Mouse (Mus musculus) testis, adult 2 months (tissue): Measurements from ENCODE around the gene Fasn. TPM values are rescaled to one million over a fixed set of nuclear protein-coding genes. Genes with fewer than 3 reads are reported as not detected.
"Not testable (repeated sequence)": the region's sequence is repeated elsewhere in the genome, so short reads cannot be mapped to it uniquely, and the experiment has no call there.

Experiments used
- H3K27ac ChIP-seq: fragments of 200-500 bp; 2 replicates; pipeline ENCODE4 v1.5.1; 2012; ENCODE audit warnings: low read depth, low read length; ENCODE audit not compliant: control insufficient read depth, insufficient read depth
- H3K27me3 ChIP-seq: fragments of 200-500 bp; 2 replicates; pipeline ENCODE4 v1.6.1; 2012; ENCODE audit warnings: mild to moderate bottlenecking, low read length, moderate library complexity; ENCODE audit not compliant: control insufficient read depth, insufficient read depth
- H3K36me3 ChIP-seq: fragments of 200-500 bp; 2 replicates; pipeline ENCODE4 v1.6.1; 2012; ENCODE audit warnings: mild to moderate bottlenecking, low read length; ENCODE audit not compliant: control insufficient read depth, insufficient read depth
- H3K4me1 ChIP-seq: fragments of 200-500 bp; 2 replicates; pipeline ENCODE4 v1.6.1; 2012; ENCODE audit warnings: low read length; ENCODE audit not compliant: control insufficient read depth, insufficient read depth
- H3K4me3 ChIP-seq: fragments of 200-500 bp; 2 replicates; pipeline ENCODE4 v1.5.1; 2012; ENCODE audit warnings: low read depth, mild to moderate bottlenecking, low read length, moderate library complexity, mixed read lengths; ENCODE audit not compliant: control insufficient read depth
- CTCF ChIP-seq: fragments of 200-500 bp; IDR thresholded peaks from 2 replicates; pipeline ENCODE4 v1.5.1; 2012; ENCODE audit warnings: low read depth, mild to moderate bottlenecking, inconsistent platforms, low read length, moderate library complexity; ENCODE audit not compliant: control insufficient read depth, insufficient read depth, insufficient replicate concordance
- POLR2A ChIP-seq: fragments of 200-500 bp; IDR thresholded peaks from 2 replicates; pipeline ENCODE4 v1.6.1; 2012; ENCODE audit warnings: low read depth, mild to moderate bottlenecking, inconsistent platforms, low read length, moderate library complexity; ENCODE audit not compliant: control insufficient read depth
- polyA plus RNA-seq: library from polyadenylated mRNA; depleted of rRNA; stranded (reverse); fragments of >200 nt; gene quantifications from 2 replicates; pipeline ENCODE4 v1.2.3, GENCODE M21; 2012

Fasn gene
- polyA plus RNA-seq, 1 experiment = 72.1 TPM

GRCm38 (mm10) chr11:120833555-120834280, 9.4 kb upstream of the Fasn start:
- no peak overlapping the region for H3K4me3 ChIP-seq
- no peaks in the 10 kb centered on the region for H3K27me3 ChIP-seq
- H3K36me3 ChIP-seq = no peaks in the 10 kb centered on the region
- H3K4me1 ChIP-seq = no peaks in the 10 kb centered on the region
- no peak for TF ChIP-seq POLR2A
- TF ChIP-seq CTCF = no peak
- no peak overlapping the region for H3K27ac ChIP-seq

- H3K27me3 ChIP-seq, H3K36me3 ChIP-seq, H3K4me1 ChIP-seq, H3K27ac ChIP-seq, H3K4me3 ChIP-seq: not testable (repeated sequence)
These were observed 8.6 kb upstream of the Fasn start for GRCm38 (mm10) chr11:120832962-120833361.

- no peaks in the 10 kb centered on the region for H3K27me3 ChIP-seq
- H3K36me3 ChIP-seq = no peaks in the 10 kb centered on the region
- no peak overlapping the region for H3K27ac ChIP-seq
- H3K4me1 ChIP-seq = no peaks in the 10 kb centered on the region
- H3K4me3 ChIP-seq = no peak overlapping the region
- no peak for TF ChIP-seq CTCF
- no peak for TF ChIP-seq POLR2A
These were observed 7.5 kb upstream of the Fasn start for GRCm38 (mm10) chr11:120831659-120832440.

- no peaks in the 10 kb centered on the region for H3K4me1 ChIP-seq
- H3K4me3 ChIP-seq = no peak overlapping the region
- H3K27me3 ChIP-seq = no peaks in the 10 kb centered on the region
- H3K36me3 ChIP-seq = no peaks in the 10 kb centered on the region
- TF ChIP-seq POLR2A = no peak
- H3K27ac ChIP-seq = no peak overlapping the region
These were observed 6.3 kb upstream of the Fasn start for GRCm38 (mm10) chr11:120830686-120831085.

- TF ChIP-seq CTCF (no peak), POLR2A (no peak)
- H3K27ac ChIP-seq = no peak overlapping the region
- peaks cover 6% of the 10 kb centered on the region; the same call in 1 of the 2 replicates for H3K4me1 ChIP-seq
- no peaks in the 10 kb centered on the region for H3K27me3 ChIP-seq
- no peaks in the 10 kb centered on the region for H3K36me3 ChIP-seq
- H3K4me3 ChIP-seq = no peak overlapping the region
These were observed 5.6 kb upstream of the Fasn start for GRCm38 (mm10) chr11:120829757-120830532.

- peaks cover 11% of the 10 kb centered on the region for H3K4me1 ChIP-seq
- no peak for TF ChIP-seq POLR2A
- TF ChIP-seq CTCF = no peak
- H3K27ac ChIP-seq = no peak overlapping the region
These were observed 4.1 kb upstream of the Fasn start for GRCm38 (mm10) chr11:120828416-120828815.

More at GRCm38 (mm10) chr11:120828416-120828815, 4.1 kb upstream of the Fasn start:
- Histone ChIP-seq H3K27me3 (no peaks in the 10 kb centered on the region), H3K4me3 (no peak overlapping the region), H3K36me3 (no peaks in the 10 kb centered on the region)
